Mouse (Mus musculus) bone marrow macrophage, adult 2 months (primary cell): ENCODE results near the gene Raet1e.
"Not testable (repeated sequence)": the region's sequence is repeated elsewhere in the genome, so short reads cannot be mapped to it uniquely, and the experiment has no call there.

ENCODE experiments used
- CTCF ChIP-seq: IDR thresholded peaks from 2 replicates; pipeline ENCODE4 v1.5.1; 2012; ENCODE audit warnings: low read depth, mild to moderate bottlenecking, low read length, moderate library complexity
- POLR2A ChIP-seq: IDR thresholded peaks from 2 replicates; pipeline ENCODE4 v1.6.1; 2012; ENCODE audit warnings: mild to moderate bottlenecking, low read depth, low read length, borderline replicate concordance

- TF ChIP-seq CTCF, POLR2A: not testable (repeated sequence)
These were observed 195.3 kb downstream of the Raet1e start for GRCm38 (mm10) chr10:22353548-22354195.
